Mouse (Mus musculus) cerebellum, postnatal 4 days (tissue): ENCODE measurements around the gene Zfp324.
A peak's percentile ranks its signal among the peaks of the same experiment; 100 is the strongest.
"Not testable (repeated sequence)": the region's sequence is repeated elsewhere in the genome, so short reads cannot be mapped to it uniquely, and the experiment has no call there.

Experiments
- DNase-seq, 2 experiments: peaks; one replicate each; pipeline ENCODE4 v3.0.0; 2022; ENCODE audit warnings: low spot score in 2 of 2, mixed read lengths in 1 of 2

The Zfp324 gene

GRCm38 (mm10) chr7:12965678-12966091, at the start of gene Zfp324:
TSS of gene Zfp324 (plus strand) at chr7:12965838.
- peak; percentile 66 to 82 for DNase-seq

DNA sequence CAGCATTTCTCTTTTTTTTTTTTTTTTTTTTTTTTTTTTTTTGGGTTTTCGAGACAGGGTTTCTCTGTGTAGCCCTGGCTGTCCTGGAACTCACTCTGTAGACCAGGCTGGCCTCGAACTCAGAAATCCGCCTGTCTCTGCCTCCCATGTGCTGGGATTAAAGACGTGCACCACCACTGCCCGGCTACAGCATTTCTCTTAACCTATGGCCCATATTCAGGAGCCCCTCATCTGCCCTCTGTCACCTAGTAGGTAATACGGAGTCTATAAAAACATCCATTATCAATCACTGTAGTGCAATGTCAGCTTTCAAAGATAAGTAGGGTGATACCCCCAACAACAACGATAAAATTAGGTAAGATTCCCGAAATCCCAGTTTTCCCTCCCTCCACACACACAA, 45.1 kb upstream of the Zfp324 start:
- DNase-seq, result not testable (repeated sequence)

GRCm38 (mm10) chr7:12921318-12921704, 44.3 kb upstream of the Zfp324 start:
- no peak for DNase-seq

GRCm38 (mm10) chr7:12921705-12922465, 43.8 kb upstream of the Zfp324 start, which contains the start of gene Rps5:
TSS of gene Rps5 (plus strand) at chr7:12922290.
- peak; percentile 96 to 99 for DNase-seq

GRCm38 (mm10) chr7:12922729-12923128, 42.9 kb upstream of the Zfp324 start:
- no peak for DNase-seq

DNA sequence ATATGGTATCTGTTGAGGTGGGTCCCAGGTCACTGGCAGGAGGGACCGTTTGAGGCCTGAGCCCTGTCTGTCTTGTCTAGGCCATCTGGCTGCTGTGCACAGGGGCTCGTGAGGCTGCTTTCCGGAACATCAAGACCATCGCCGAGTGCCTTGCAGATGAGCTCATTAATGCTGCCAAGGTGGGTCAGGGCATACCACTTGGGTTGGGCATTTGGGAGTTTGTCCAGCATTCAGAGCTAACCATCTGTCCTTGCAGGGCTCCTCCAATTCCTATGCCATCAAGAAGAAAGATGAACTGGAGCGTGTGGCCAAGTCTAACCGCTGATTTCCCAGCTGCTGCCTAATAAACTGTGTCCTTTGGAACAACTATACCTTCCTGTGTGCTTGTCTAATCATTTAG, 39.3 kb upstream of the Zfp324 start:
- DNase-seq, result peak in 1 of 2 experiments; percentile 50

GRCm38 (mm10) chr7:12927191-12927680, 38.4 kb upstream of the Zfp324 start, which contains the start of gene Rnf225:
TSS of gene Rnf225 (plus strand) at chr7:12927416.
- DNase-seq, result no peak

DNA sequence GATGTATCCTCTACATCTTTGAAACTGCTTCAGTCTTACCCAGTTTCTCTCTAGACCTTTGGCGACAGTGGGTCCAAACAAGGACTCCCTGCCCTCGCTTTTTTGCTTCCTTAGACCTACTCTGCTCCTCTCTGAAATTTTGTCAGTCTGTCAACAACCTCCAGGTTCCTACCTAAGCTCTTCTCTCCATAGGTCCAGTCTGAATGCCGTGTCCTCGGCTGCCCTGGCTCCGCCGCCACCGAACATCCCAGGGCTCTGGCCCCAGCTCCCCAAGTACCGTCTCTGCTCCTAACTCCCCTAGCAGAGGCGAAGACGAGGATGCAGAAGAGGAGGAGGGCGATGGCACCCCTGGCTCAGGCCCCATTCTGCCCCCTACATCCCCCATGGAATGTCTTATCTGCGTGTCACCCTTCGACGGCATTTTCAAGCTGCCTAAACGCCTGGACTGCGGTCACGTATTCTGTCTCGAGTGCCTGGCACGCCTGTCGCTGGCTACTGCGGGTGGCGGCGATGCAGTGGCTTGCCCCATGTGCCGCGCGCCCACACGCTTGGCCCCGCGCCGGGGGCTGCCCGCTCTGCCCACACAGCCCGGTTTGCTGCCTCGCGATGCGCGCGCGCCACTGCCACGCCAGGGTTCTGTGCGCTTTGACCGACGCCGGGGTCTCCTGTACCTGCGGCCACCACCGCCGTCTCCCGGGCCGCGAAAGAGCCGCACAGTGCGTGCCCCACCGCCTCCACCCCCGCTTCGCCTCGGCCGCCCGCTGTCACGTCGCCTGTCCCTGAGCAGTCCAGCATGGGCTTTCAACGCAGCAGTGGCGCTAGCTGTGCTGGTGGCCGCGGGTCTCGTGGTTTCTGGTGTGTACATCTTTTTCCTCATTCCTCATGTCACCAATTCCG, 37.7 kb upstream of the Zfp324 start:
- DNase-seq, result peak in 1 of 2 experiments; percentile 58

GRCm38 (mm10) chr7:12933615-12934140, 32.0 kb upstream of the Zfp324 start:
- no peak for DNase-seq

DNA sequence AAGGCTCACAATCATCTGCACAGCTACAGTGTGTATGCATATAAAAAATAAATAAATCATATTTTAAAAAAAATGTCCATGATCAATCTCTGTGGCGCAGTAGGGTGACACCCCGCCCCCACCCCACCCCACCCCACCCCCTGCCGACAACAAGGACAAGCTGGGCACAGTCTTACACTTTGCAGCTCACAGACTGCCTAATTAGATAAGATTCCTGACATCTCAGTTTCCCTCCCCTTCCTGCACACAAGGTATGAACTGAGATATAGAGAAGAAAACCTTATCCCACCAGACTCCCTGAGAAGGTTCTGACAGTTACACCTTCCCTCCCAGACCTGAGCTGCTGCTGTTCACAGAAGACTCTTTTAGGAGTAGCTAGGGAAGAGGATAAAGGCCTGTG, 30.8 kb upstream of the Zfp324 start:
- no peak for DNase-seq

- not testable (repeated sequence) for DNase-seq
Measured at GRCm38 (mm10) chr7:12937254-12937803, 28.3 kb upstream of the Zfp324 start.

- no peak for DNase-seq
Measured at GRCm38 (mm10) chr7:12940599-12940998, 25.0 kb upstream of the Zfp324 start.

- no peak for DNase-seq
Measured at GRCm38 (mm10) chr7:12943488-12943887, 22.1 kb upstream of the Zfp324 start.

DNA sequence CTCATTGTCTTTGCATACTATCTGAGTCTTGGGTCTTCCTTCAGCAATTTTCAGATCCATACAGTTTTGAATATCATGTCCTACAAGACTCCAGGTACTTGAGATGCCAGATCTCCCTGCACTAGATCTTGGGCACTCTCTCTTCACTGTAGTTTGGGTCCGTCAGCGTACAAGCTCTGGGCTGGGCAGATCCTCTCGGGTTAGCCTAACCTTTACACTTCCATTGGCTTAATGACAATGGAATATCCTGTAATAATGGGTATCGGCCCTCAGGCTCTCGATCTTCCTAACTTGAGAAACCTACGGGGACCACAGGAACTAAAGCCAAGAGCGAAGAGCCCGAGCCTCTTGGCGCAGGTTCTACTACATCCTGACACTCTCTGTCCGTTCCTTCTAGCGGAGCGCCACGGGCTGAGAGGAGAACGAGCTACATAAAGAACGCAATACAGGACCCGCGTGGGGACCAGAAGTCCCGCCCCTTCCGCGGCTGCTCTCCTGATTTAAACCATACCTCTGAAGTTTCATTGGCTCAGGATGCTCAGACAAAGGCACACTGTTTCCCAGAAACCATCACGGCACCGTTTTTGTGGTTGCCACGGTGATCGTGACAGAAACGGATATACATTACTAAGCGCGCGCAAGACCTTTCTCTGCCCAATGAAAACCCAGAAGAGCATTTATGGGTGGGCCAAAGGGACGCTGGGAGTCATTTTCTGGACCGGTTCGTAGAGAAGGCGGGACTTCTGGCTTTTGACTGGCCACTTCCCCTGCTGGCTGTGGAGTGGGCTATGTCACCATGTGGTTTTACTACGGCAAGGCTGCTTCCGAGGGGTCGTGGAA, 16.4 kb upstream of the Zfp324 start:
- DNase-seq, result peak; percentile 62 to 83

GRCm38 (mm10) chr7:12949872-12950229, 15.8 kb upstream of the Zfp324 start:
- DNase-seq, result no peak

- DNase-seq, result no peak
Measured at GRCm38 (mm10) chr7:12954896-12955295, 10.7 kb upstream of the Zfp324 start.

- DNase-seq, result no peak
Measured at GRCm38 (mm10) chr7:12957511-12957910, 8.1 kb upstream of the Zfp324 start.

DNA sequence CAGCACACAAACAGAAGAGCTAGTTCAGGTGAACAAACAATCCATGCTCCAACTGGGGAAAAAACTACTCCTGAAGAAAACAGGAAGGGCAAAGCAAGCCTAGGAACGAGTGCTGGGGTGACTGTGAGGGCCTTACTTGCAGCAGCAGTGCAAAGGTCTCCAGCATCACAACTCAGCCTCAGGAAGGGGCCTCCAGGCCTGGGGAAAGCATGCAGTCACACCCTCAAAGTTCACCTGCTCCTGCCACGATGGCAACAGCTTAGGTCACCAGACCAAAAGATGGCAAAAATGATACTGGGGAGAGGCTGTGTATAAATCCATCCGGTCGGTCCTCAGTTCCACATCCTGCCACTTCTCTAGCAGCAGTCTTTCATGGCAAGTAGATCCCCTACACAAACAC, 6.7 kb upstream of the Zfp324 start:
- DNase-seq, result no peak

DNA sequence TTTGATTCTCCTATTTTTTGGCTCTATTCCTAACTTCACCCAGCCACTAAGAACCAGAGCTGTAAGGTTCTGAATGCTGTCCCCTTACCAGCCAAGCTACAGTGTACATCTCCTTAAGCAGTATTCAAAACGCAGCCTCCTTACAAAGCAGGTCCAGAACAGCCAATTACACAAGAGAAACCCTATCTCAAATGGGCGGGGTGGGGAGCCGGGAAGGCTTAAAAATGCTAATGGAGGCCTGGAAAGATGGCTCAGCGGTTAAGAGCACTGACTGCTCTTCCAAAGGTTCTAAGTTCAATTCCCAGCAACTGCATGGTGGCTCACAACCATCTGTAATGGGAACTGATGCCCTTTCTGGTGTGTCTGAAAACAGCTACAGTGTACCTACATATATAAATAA, 5.9 kb upstream of the Zfp324 start:
- no peak for DNase-seq

DNA sequence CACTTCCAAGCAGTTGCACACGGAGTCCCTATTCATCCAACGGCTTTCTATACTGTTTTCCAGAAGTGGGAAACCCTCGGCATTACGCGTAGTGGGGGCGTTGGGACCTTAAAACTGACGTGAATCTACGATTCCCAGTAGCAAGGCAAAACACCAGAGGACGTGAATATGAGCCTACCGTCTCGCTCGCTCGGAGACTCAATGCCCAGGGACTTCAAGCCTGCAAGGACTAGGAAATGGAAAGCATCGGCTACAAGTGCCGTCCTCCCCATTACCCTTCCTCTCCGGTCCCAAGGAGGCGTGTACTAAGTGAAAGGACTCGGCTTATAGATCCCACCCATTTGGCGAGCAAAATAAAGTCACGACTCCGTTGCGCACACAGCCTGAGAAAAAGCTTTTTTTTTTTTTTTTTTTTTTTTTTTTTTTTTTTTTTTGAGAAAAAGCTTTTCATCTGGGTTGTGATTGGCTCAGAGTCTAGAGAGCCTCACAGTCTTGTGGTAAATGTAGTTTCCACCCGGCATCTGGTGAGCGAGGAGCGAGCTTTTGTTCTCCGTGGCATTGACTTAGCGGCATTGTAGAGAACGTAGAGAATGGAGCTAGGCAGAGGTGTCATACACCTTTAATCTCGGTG, 4.0 kb upstream of the Zfp324 start:
- peak in 1 of 2 experiments; percentile 32 for DNase-seq
